Mouse (Mus musculus): ENCODE results near the gene Tnrc18. TPM values are rescaled to one million over a fixed set of nuclear protein-coding genes. Genes with fewer than 3 reads are reported as not detected.

The Tnrc18 gene
- total RNA-seq, 4 experiments from 2014 or later = 48.6 to 59.7 (median 55.0) TPM

- no peak for DNase-seq (ENCODE audit: low spot score)
Measured at GRCm38 (mm10) chr5:142810710-142811599, 6.5 kb downstream of the Tnrc18 start.

GRCm38 (mm10) chr5:142807661-142808060, 9.8 kb downstream of the Tnrc18 start:
- no peak for DNase-seq (ENCODE audit: low spot score)

- DNase-seq (ENCODE audit: low spot score) = no peak
Measured at GRCm38 (mm10) chr5:142803746-142804145, 13.7 kb downstream of the Tnrc18 start.

DNA sequence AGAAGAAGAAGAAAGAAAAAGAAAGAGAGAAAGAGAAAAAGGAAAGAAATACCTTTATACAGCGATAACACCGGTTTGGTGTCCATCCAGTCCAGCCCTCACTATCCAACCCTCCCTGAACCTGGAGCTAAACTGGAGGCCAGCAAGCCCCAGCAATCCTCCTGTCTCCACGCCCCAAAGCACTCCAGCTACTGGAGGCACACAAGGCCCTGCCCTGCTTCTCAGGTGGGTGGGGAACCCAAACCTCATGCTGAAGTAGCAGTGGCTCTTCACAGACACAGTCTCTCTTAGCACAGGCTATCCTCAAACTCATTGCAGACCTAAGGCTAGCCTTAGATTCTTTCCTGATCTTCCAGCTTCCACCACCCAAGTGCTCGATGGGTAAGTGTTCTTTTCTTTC, 14.6 kb downstream of the Tnrc18 start:
- no peak for DNase-seq (ENCODE audit: low spot score)

- DNase-seq (ENCODE audit: low spot score) = no peak
Measured at GRCm38 (mm10) chr5:142801977-142802376, 15.5 kb downstream of the Tnrc18 start.

DNA sequence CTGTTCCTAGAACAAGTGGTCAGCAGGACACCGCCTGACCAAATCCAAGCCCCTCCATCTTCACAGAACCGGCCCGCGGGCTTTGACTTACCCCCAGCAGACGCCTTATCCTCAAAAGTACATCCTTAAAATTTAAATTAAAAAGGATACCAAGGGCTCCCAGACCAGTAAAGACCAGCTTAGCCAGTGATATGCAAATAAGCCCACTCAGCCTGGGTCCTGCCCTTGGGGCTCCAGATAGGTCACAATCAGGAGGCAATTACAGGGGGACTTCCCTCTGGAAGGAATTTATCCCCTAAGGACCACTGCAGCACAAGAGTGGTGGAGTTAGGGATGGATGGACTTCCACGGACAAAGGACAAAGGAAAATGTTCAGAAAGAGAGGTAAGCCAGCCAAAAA, 16.8 kb downstream of the Tnrc18 start:
- DNase-seq (ENCODE audit: low spot score) = no peak

DNA sequence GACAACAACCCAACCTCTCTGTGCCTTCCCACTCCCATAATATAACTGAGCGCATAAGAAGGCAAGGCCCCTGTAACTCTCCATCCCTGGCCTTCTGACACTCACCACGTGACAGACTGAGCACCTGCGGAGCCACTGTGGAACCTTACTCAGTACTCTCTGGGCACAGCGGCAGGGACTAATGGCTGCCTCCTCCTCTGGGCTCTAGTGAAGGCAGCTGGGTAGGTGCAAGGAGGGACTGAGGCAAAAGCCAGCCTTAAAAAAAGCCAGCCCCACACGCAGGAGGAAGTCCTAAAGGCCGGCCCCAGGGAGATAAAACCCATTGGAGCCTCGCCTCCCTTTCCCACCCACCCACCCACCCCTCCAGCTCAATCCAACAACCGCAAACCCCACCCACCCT, 17.3 kb downstream of the Tnrc18 start:
- no peak for DNase-seq (ENCODE audit: low spot score)

DNA sequence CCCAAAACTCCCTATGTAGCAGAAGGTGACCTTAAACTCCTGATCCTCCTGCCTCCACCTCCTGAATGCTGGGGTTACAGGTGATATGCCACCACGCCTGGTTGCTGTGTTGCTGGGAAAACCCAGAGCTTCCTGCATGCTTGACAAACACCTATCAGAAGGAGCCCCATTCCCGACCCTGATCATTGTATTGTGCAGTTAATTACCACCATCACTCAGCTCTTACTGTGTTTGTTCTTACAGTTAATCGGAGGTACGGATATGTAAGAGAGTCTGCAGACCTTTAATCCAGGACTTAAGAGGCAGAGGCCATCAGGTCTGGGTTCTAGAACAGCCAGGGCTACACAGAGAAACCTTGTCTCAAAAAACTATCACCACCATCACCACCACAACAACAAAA, 18.2 kb downstream of the Tnrc18 start:
- DNase-seq (ENCODE audit: low spot score) = no peak

- no peak for DNase-seq (ENCODE audit: low spot score)
Measured at GRCm38 (mm10) chr5:142798190-142798589, 19.3 kb downstream of the Tnrc18 start.

DNA sequence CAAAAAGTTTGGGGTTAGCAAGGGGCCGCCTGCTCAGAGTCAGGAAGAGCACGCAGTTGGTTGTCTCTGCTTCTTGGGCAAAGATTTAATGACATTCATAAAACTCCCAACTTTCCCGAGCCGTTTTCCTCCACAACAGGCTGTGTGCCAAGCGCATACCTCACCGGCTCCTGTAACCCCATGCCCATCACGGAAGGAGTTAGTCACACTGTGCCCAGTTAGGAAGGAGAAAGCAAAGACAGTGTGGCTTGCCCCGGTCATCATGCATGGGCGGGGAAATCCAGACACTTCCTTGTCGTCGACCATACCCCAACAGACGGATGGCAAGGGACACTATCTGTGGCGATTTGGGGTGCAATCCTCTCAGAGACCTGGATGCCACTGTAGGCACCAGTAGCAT, 19.8 kb downstream of the Tnrc18 start:
- DNase-seq (ENCODE audit: low spot score) = no peak

- no peak for DNase-seq (ENCODE audit: low spot score)
Measured at GRCm38 (mm10) chr5:142796921-142797320, 20.5 kb downstream of the Tnrc18 start.

DNA sequence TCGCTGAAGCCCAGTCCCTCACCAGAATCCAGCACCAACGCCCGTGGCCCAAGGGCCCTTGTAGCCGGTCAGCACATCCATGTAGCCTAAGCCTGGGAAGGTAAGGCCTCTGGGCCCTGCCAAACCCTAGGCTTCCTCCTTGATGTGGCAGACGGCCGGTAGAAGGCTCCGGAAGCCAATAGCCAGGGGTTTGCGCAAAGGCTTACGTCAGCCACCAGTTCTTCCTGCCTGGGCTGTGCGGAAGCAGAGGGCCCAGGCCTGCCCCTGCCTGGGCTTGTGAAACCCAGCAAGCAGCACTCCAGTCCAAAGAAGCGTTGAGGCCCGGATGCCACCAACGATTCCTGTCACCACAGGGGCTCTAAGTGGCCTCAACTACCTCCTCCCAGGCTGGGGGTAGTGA, 22.9 kb downstream of the Tnrc18 start:
- DNase-seq (ENCODE audit: low spot score) = peak; percentile 53

DNA sequence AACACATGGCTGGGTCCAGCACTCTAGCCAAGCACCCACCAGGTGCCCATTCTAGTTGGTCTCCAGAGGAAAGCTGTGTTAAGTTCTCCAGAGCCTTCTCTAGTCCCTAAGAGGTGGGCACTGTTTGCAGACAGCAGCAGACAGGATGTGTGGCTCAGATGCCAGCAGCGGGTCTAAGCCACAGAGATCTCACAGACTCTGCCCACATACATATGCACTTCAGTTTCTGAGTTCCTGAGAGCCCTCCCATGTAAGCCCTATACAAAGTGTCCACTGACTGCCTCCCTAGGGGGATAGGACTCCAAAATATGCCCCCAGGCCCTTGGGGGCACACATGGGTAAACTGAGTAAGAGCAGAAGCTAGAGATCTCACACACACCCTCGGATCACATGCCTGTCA, 23.3 kb downstream of the Tnrc18 start:
- DNase-seq (ENCODE audit: low spot score) = no peak

DNA sequence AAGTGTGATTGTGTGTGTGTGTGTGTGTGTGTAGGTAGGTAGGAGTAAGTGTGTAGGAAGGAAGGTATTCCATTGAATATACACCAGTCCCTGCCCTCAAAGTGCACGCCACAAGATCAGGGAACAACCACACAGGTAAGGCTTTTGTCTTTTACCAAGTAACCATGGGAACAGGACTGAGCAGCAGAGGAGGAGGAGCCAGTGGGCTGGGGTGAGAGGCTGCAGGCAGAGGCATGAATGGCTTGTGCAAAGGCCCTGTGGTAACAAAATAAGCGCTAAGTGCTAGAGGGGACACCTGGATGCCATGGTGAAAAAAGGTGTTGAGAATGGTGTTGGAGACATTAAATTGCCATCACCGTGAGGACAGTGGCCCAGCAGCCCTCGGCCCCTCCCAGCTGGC, 24.9 kb downstream of the Tnrc18 start:
- no peak for DNase-seq (ENCODE audit: low spot score)

- no peak for DNase-seq (ENCODE audit: low spot score)
Measured at GRCm38 (mm10) chr5:142788279-142788678, 29.2 kb downstream of the Tnrc18 start.

GRCm38 (mm10) chr5:142787304-142787905, 30.1 kb downstream of the Tnrc18 start:
- DNase-seq (ENCODE audit: low spot score) = no peak

- no peak for DNase-seq (ENCODE audit: low spot score)
Measured at GRCm38 (mm10) chr5:142786709-142787108, 30.8 kb downstream of the Tnrc18 start.

GRCm38 (mm10) chr5:142786215-142786614, 31.2 kb downstream of the Tnrc18 start:
- no peak for DNase-seq (ENCODE audit: low spot score)

DNA sequence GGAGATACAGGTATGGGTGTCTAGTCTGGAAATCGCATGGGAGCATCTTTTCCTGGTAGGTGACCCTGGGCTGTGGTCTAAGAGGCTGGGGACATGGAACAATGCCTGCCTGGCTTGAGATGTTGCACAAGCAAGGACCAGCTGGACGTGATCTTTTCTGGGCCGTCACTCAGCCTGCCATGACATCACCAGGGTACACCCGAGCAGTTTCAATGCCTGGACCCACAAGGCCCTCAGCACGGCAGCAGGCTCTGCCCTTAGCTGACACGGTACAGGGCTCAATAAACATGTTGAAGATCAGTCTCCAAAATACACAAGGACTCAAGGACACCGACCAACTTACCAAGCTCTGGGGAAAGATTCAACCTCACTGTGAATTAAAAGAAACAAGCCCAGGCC, 34.3 kb downstream of the Tnrc18 start:
- peak; percentile 33 for DNase-seq (ENCODE audit: low spot score)

- no peak for DNase-seq (ENCODE audit: low spot score)
Measured at GRCm38 (mm10) chr5:142782459-142783141, 34.9 kb downstream of the Tnrc18 start.

DNA sequence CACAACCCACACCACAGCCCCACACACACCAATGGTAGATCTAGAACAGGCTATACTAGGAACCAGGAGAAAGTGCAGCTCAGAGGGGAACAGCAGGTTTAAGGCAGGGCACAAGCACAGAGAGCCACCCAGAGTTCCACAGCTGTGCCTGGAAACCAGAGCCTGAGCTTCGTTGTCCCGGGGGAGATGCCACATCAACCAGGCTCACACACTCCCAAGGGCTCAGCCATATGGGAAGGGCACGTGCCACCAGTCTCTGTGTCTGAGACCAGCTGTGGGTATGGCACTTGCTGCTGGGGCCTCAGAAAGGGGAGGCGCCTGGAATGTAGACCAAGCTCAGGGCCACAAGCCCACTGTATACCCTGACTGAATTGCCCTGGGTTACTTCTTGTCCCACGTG, 36.9 kb downstream of the Tnrc18 start:
- DNase-seq (ENCODE audit: low spot score) = no peak

DNA sequence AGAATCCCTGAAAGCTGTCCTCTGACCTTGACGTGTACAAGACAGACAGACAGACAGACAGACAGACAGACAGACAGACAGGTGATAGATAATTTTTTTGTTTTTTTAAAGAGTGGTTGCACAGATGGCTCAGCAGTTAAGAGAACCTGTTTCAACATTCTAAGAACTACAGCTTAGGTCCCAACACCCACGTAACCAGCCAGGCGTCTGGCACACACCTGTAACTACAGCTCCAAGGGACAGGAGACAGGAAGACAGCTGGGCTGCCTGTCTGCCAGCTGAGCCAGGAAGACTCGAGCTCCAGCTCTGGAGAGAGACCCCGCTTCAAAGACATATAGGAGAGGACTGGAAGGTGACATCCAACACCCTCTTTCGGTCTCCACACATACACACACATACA, 38.6 kb downstream of the Tnrc18 start:
- DNase-seq (ENCODE audit: low spot score) = no peak

GRCm38 (mm10) chr5:142778135-142778534, 39.3 kb downstream of the Tnrc18 start:
- DNase-seq (ENCODE audit: low spot score) = peak; percentile 20
